Mouse (Mus musculus): ENCODE data around the gene Dnah5. TPM values are rescaled to one million over a fixed set of nuclear protein-coding genes. Genes with fewer than 3 reads are reported as not detected.
"Not testable (repeated sequence)": the region's sequence is repeated elsewhere in the genome, so short reads cannot be mapped to it uniquely, and the experiment has no call there.

Dnah5 gene
- polyA plus RNA-seq, 1 experiment from 2014 or later: 0.10 TPM

DNA sequence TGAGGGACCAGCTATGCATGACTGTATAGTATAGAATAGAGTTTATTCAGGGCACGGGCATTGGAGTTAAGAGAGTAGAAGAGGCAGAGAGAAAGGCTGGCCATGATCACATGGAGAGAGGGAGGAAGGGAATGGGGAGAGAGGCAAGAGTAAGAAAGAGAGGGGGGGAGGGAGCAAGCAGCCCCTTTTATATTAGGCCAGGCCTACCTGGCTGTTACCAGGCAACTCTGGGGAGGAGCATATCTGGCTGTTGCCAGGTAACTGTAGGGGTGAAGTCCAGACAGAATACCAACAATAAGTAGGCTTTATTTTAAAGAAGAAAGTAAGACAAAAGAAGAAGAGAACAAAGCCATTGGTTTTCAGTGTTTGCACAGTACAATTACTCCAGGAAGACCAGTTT lies 194.9 kb downstream of the Dnah5 start:
- Histone ChIP-seq H3K4me2 (replicated peaks) (no peak overlapping the region), H3K27ac (no peak overlapping the region), H3K27me3 (no peaks in the 10 kb centered on the region), H3K36me3 (no peaks in the 10 kb centered on the region), H3K4me1 (no peaks in the 10 kb centered on the region), H3K4me3 (no peak overlapping the region), H3K9ac (no peak overlapping the region), H3K9me3 (no peaks in the 10 kb centered on the region)
- ATAC-seq (ENCODE audit: low FRiP score, low read depth): no peak
- WGBS: 81% methylated on average over 1 of the region's 1 CpGs

GRCm38 (mm10) chr15:28399258-28399657 lies 195.7 kb downstream of the Dnah5 start:
- H3K27me3 ChIP-seq: no peaks in the 10 kb centered on the region
- H3K36me3 ChIP-seq: no peaks in the 10 kb centered on the region
- H3K27ac ChIP-seq: no peak overlapping the region
- H3K4me3 ChIP-seq: no peak overlapping the region
- H3K9me3 ChIP-seq: no peaks in the 10 kb centered on the region
- no peak for ATAC-seq (ENCODE audit: low FRiP score, low read depth)
- peaks cover 4% of the 10 kb centered on the region; the same call in 1 of the 2 replicates for H3K4me1 ChIP-seq
- H3K4me2 ChIP-seq (replicated peaks): no peak overlapping the region
- no peak overlapping the region for H3K9ac ChIP-seq
- whole genome bisulfite sequencing: 80% methylated on average over 8 of the region's 8 CpGs

- WGBS: 52% methylated on average over 3 of the region's 3 CpGs
- Histone ChIP-seq H3K4me2 (replicated peaks) (no peak overlapping the region), H3K9me3 (no peaks in the 10 kb centered on the region), H3K27me3 (no peaks in the 10 kb centered on the region), H3K9ac (no peak overlapping the region), H3K4me1 (peaks cover 11% of the 10 kb centered on the region), H3K27ac (no peak overlapping the region), H3K4me3 (no peak overlapping the region), H3K36me3 (no peaks in the 10 kb centered on the region)
- no peak for ATAC-seq (ENCODE audit: low FRiP score, low read depth)
Measured at GRCm38 (mm10) chr15:28404630-28405029, 201.1 kb downstream of the Dnah5 start.

- Histone ChIP-seq H3K27me3 (no peaks in the 10 kb centered on the region), H3K9ac (no peak overlapping the region), H3K4me2 (replicated peaks) (no peak overlapping the region), H3K36me3 (no peaks in the 10 kb centered on the region), H3K27ac (no peak overlapping the region), H3K4me3 (no peak overlapping the region), H3K9me3 (no peaks in the 10 kb centered on the region), H3K4me1 (peaks cover 11% of the 10 kb centered on the region)
- 44% methylated on average over 2 of the region's 2 CpGs for WGBS
- no peak for ATAC-seq (ENCODE audit: low FRiP score, low read depth)
Measured at GRCm38 (mm10) chr15:28405136-28405535, 201.6 kb downstream of the Dnah5 start.

DNA sequence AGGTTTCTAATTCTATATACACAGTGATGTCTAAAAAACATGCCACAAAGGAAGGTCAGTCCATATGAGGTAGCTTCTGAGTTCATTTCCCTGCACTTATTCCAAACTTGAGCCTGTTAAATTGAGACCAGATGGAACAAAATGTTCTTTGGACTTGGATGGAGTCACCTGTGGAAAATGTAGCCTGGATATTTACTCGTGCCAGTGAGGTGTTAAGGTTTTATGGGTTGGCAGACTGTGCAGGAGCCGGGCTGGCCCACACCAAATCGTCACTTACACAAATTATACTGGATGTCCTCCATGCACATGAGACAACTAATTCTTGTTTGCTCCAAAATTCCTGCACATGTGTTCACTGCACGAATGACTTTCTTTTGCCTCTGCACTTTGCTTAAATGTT lies 236.2 kb downstream of the Dnah5 start:
- ATAC-seq (ENCODE audit: low FRiP score, low read depth): peak; percentile 76
- 28% methylated on average over 4 of the region's 4 CpGs for WGBS
- H3K27me3 ChIP-seq: no peaks in the 10 kb centered on the region

DNA sequence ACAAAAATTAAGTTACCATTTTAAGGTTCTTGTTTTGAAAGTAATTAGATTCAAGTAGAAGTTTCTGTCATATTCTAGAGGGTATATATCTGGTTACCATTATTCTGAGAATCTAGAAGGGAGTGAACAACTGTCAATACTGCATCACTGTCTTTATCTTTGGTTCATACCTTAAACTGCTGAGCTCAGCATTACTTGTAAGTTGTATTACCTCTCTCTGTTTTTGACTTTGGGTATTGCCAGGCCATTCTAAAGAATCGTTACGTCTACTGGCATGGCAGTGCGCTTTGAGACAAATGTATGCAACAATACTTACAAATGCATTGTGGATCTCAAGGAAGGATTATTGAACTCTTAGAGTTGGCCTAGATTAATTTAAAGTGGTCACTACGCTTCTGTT lies 240.9 kb downstream of the Dnah5 start:
- H3K36me3 ChIP-seq: no peaks in the 10 kb centered on the region
- H3K4me2 ChIP-seq (replicated peaks): no peak overlapping the region
- 96% methylated on average over 4 of the region's 4 CpGs for WGBS
- peaks cover 8% of the 10 kb centered on the region; the same call in 1 of the 2 replicates for H3K4me1 ChIP-seq
- no peak overlapping the region for H3K27ac ChIP-seq
- H3K9ac ChIP-seq: no peak overlapping the region
- no peak overlapping the region for H3K4me3 ChIP-seq
- no peaks in the 10 kb centered on the region for H3K27me3 ChIP-seq
- H3K9me3 ChIP-seq: no peaks in the 10 kb centered on the region
- ATAC-seq (ENCODE audit: low FRiP score, low read depth): no peak

More for the DNA sequence above, 236.2 kb downstream of the Dnah5 start:
- Histone ChIP-seq H3K36me3 (no peaks in the 10 kb centered on the region), H3K4me1 (peaks cover 13% of the 10 kb centered on the region), H3K4me2 (replicated peaks) (no peak overlapping the region), H3K9ac (no peak overlapping the region), H3K4me3 (no peak overlapping the region), H3K9me3 (no peaks in the 10 kb centered on the region), H3K27ac (no peak overlapping the region)

DNA sequence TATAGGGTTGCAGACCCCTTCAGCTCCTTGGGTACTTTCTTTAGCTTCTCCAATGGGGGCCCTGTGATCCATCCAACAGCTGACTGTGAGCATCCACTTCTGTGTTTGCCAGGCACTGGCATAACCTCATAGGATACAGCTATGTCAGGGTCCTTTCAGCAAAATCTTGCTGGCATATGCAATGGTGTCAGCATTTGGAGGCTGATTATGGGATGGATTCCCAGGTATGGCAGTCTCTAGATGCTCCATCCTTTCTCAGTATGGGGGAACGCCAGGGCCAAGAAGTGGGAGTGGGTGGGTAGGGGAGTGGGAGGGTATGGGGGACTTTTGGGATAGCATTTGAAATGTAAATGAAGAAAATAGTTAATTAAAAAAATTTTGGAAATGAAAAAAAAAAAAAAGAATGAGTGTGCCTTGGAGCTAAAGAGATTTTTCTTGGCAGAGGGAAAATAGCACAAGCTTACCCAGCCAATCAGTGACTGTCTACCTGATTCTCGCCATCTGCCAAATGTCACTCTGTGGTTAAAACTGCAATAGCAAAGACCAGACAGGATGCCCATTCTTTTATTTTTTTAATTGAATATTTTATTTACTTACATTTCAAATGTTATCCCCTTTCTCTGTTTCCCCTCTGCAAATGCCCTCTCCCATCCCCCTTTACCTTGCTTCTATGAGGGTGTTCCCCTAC lies 257.7 kb downstream of the Dnah5 start:
- not testable (repeated sequence) for ATAC-seq (ENCODE audit: low FRiP score, low read depth); H3K36me3 ChIP-seq; H3K27me3 ChIP-seq; H3K4me3 ChIP-seq; H3K9ac ChIP-seq; H3K4me1 ChIP-seq; H3K27ac ChIP-seq; H3K9me3 ChIP-seq; H3K4me2 ChIP-seq (replicated peaks)
- 90% methylated on average over 2 of the region's 2 CpGs for WGBS

- Histone ChIP-seq H3K9ac (no peak overlapping the region), H3K27ac (no peak overlapping the region), H3K4me3 (no peak overlapping the region), H3K4me1 (no peaks in the 10 kb centered on the region), H3K4me2 (replicated peaks) (no peak overlapping the region), H3K9me3 (no peaks in the 10 kb centered on the region), H3K36me3 (no peaks in the 10 kb centered on the region), H3K27me3 (no peaks in the 10 kb centered on the region)
- 85% methylated on average over 3 of the region's 3 CpGs for WGBS
- no peak for ATAC-seq (ENCODE audit: low FRiP score, low read depth)
Measured at GRCm38 (mm10) chr15:28466591-28467247, 263.2 kb downstream of the Dnah5 start.

GRCm38 (mm10) chr15:28473749-28474390 lies 270.3 kb downstream of the Dnah5 start:
- no peak for ATAC-seq (ENCODE audit: low FRiP score, low read depth)
- Histone ChIP-seq H3K36me3 (no peaks in the 10 kb centered on the region), H3K9ac (no peak overlapping the region), H3K4me3 (no peak overlapping the region), H3K27ac (no peak overlapping the region), H3K27me3 (no peaks in the 10 kb centered on the region), H3K4me1 (no peaks in the 10 kb centered on the region), H3K9me3 (no peaks in the 10 kb centered on the region), H3K4me2 (replicated peaks) (no peak overlapping the region)
- WGBS: 68% methylated on average over 6 of the region's 6 CpGs

DNA sequence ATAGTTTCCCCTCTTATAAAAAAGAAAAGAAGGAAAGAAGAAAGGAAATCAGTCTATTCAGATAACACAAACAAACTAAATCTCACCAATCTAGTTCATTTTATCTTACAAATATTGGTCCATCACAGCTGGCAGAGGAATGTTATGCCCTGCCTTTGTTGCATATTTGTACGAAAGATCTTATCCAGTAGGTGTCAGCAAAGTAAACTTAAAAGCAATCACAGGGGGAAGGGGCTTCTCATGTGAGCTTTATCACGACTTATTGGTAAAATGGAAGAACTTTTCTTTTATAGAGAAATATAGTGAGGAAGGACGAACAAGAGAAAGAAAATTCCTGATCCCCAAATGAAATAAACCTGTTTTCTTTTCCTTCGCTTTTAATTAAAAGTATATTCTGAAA lies 299.3 kb downstream of the Dnah5 start:
- H3K36me3 ChIP-seq: no peaks in the 10 kb centered on the region
- H3K4me3 ChIP-seq: no peak overlapping the region
- no peak overlapping the region for H3K9ac ChIP-seq
- no peak overlapping the region for H3K4me2 ChIP-seq (replicated peaks)
- H3K27me3 ChIP-seq: no peaks in the 10 kb centered on the region
- 0 out of 2 replicates have a peak, but pooled peaks cover 4% of the 10 kb centered on the region for H3K4me1 ChIP-seq
- 55% methylated on average over 4 of the region's 4 CpGs for WGBS
- H3K27ac ChIP-seq: no peak overlapping the region
- no peak for ATAC-seq (ENCODE audit: low FRiP score, low read depth)
- no peaks in the 10 kb centered on the region for H3K9me3 ChIP-seq

GRCm38 (mm10) chr15:28515176-28515575 lies 311.6 kb downstream of the Dnah5 start:
- H3K4me2 ChIP-seq (replicated peaks): no peak overlapping the region
- H3K9ac ChIP-seq: no peak overlapping the region
- H3K9me3 ChIP-seq: no peaks in the 10 kb centered on the region
- no peaks in the 10 kb centered on the region for H3K36me3 ChIP-seq
- H3K4me3 ChIP-seq: no peak overlapping the region
- ATAC-seq (ENCODE audit: low FRiP score, low read depth): no peak
- no peaks in the 10 kb centered on the region for H3K27me3 ChIP-seq
- 53% methylated on average over 4 of the region's 4 CpGs for WGBS
- no peak overlapping the region for H3K27ac ChIP-seq
- no peaks in the 10 kb centered on the region for H3K4me1 ChIP-seq
